Mouse (Mus musculus) kidney, postnatal 10 days (tissue): ENCODE measurements around the gene Plekha1.
A peak's percentile ranks its signal among the peaks of the same experiment; 100 is the strongest.

Experiments used
- DNase-seq: peaks from one replicate; pipeline ENCODE4 v3.0.0; 2021; ENCODE audit warnings: mixed read lengths

The Plekha1 gene

GRCm38 (mm10) chr7:130865613-130866591 lies at the start of gene Plekha1:
Gene Plekha1 (plus strand): TSS chr7:130865756.
- peak; percentile 97 for DNase-seq

GRCm38 (mm10) chr7:130816243-130816642 lies 49.3 kb upstream of the Plekha1 start:
- no peak for DNase-seq

GRCm38 (mm10) chr7:130818813-130819212 lies 46.7 kb upstream of the Plekha1 start:
- no peak for DNase-seq

GRCm38 (mm10) chr7:130819624-130820023 lies 45.9 kb upstream of the Plekha1 start:
- no peak for DNase-seq

GRCm38 (mm10) chr7:130823992-130824391 lies 41.6 kb upstream of the Plekha1 start:
- DNase-seq, result no peak

- DNase-seq, result no peak
These were observed 39.2 kb upstream of the Plekha1 start for GRCm38 (mm10) chr7:130826343-130826742.

- DNase-seq, result peak; percentile 79
These were observed 38.1 kb upstream of the Plekha1 start for GRCm38 (mm10) chr7:130827431-130827830.

- no peak for DNase-seq
These were observed 37.6 kb upstream of the Plekha1 start for GRCm38 (mm10) chr7:130827844-130828403.

- DNase-seq, result no peak
These were observed 37.1 kb upstream of the Plekha1 start for GRCm38 (mm10) chr7:130828475-130828874.

- peak; percentile 34 for DNase-seq
These were observed 34.0 kb upstream of the Plekha1 start for GRCm38 (mm10) chr7:130831586-130831985.

- peak; percentile 69 for DNase-seq
These were observed 31.3 kb upstream of the Plekha1 start for GRCm38 (mm10) chr7:130834299-130834698.

GRCm38 (mm10) chr7:130834958-130835861 lies 30.3 kb upstream of the Plekha1 start:
- peak; percentile 58 for DNase-seq

- peak; percentile 21 for DNase-seq
These were observed 29.5 kb upstream of the Plekha1 start for GRCm38 (mm10) chr7:130836066-130836465.

- DNase-seq, result peak; percentile 78
These were observed 27.5 kb upstream of the Plekha1 start for GRCm38 (mm10) chr7:130837941-130838657.

- DNase-seq, result no peak
These were observed 26.9 kb upstream of the Plekha1 start for GRCm38 (mm10) chr7:130838658-130839025.

- DNase-seq, result no peak
These were observed 26.0 kb upstream of the Plekha1 start for GRCm38 (mm10) chr7:130839380-130840100.

- no peak for DNase-seq
These were observed 18.3 kb upstream of the Plekha1 start for GRCm38 (mm10) chr7:130847164-130847718.

GRCm38 (mm10) chr7:130854684-130855292 lies 10.8 kb upstream of the Plekha1 start:
- DNase-seq, result no peak

- DNase-seq, result no peak
These were observed 9.9 kb upstream of the Plekha1 start for GRCm38 (mm10) chr7:130855681-130856080.

- DNase-seq, result no peak
These were observed 7.6 kb upstream of the Plekha1 start for GRCm38 (mm10) chr7:130857973-130858372.

- no peak for DNase-seq
These were observed 5.6 kb upstream of the Plekha1 start for GRCm38 (mm10) chr7:130859926-130860325.
